Mouse (Mus musculus): ENCODE data around the gene Anxa7.

GRCm38 (mm10) chr14:20479291-20480194, at the start of gene Anxa7:
- TF ChIP-seq CTCF (IDR thresholded peaks at IDR 0.05; ENCODE audit: borderline replicate concordance, insufficient read depth, low read depth, low read length), result 0 out of 2 replicates have a peak, but pooled peaks have one; percentile 10
- TF ChIP-seq POLR2A (IDR thresholded peaks at IDR 0.05; ENCODE audit: borderline replicate concordance, insufficient read depth, low read length), result peak; percentile 55; the same call in 1 of the 2 replicates
